Mouse (Mus musculus): Measurements from ENCODE around the gene Aqp1. TPM values are rescaled to one million over a fixed set of nuclear protein-coding genes. Genes with fewer than 3 reads are reported as not detected.

Aqp1 gene
- polyA plus RNA-seq, 1 experiment from 2014 or later, result 7.4 TPM

DNA sequence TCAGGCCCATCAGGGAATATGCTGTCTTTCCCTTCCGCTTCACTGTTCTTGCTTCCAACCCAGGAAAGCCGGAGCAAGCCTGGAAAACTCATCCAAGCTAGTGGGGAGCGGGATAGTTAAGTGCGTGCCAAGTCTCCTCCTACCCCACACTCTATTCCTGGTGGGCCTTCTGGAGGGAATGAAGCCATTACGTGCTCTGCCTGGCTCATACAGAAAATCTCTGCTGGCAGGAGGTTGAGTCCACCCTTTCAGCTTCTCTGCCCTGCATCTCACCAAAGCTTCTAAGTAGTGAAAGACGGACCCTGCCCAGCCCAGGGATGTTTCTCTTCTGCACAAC is 3.5 kb upstream of the Aqp1 start:
- Histone ChIP-seq H3K27ac (replicated peaks) (peak overlapping the region; percentile 25; the same call in 1 of the 2 replicates), H3K9me3 (replicated peaks) (no peaks in the 10 kb centered on the region), H3K4me1 (peaks cover 27% of the 10 kb centered on the region), H3K36me3 (no peaks in the 10 kb centered on the region), H3K4me3 (replicated peaks) (no peak overlapping the region), H3K9ac (replicated peaks) (no peak overlapping the region), H3K27me3 (replicated peaks) (no peaks in the 10 kb centered on the region), H3K4me2 (no peak overlapping the region)
- ATAC-seq (ENCODE audit: low FRiP score), result peak; percentile 31; the same call in 1 of the 2 replicates
- 52% methylated on average over 6 of the region's 6 CpGs for WGBS

DNA sequence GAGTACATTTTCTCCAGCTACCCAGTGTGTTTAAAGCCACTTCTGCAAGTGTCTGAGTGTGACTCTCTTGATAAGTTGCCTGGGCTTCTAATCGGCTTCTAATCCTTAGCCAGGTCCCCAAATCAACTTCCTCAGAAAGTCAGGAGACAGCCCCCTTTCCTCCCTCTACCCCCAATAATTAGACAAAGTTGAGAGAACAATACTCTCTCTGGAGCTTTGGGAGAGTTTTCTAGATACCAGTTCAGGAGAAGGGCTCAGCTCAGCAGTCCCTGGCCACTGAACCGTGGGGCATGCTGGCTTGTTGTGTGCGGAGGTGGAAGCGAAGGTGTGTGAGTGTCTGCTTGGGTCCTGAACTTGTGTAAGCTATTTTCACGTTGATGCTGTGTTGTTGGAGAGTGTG is 1.0 kb downstream of the Aqp1 start:
- no peak overlapping the region for H3K9ac ChIP-seq (replicated peaks)
- no peak overlapping the region for H3K4me2 ChIP-seq
- H3K36me3 ChIP-seq, result no peaks in the 10 kb centered on the region
- no peak overlapping the region for H3K27ac ChIP-seq (replicated peaks)
- H3K27me3 ChIP-seq (replicated peaks), result no peaks in the 10 kb centered on the region
- peaks cover 25% of the 10 kb centered on the region for H3K4me1 ChIP-seq
- WGBS, result 89% methylated on average over 5 of the region's 5 CpGs
- H3K4me3 ChIP-seq (replicated peaks), result no peak overlapping the region
- H3K9me3 ChIP-seq (replicated peaks), result no peaks in the 10 kb centered on the region
- ATAC-seq (ENCODE audit: low FRiP score), result no peak

DNA sequence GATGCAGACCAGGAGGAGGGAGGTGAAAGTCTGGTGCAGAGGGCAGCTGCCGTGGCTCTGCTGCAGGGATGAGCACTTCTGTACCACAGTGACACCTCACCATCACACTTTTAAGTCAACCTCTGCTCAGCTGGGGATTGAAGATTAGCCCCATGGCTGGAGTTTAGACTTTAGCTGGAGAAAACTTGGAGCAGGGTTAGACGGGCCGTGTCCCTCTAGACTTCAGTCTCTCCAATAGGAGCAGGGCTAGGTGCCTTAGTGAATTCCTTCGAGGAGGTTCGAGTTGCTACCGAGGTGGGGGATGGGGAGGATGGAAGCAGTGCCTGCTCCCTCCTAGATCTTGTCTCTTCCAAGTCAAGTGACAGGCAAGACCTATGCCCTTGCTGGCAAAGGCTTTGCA is 1.8 kb downstream of the Aqp1 start:
- WGBS, result 63% methylated on average over 6 of the region's 6 CpGs
- Histone ChIP-seq H3K36me3 (no peaks in the 10 kb centered on the region), H3K9me3 (replicated peaks) (no peaks in the 10 kb centered on the region), H3K27me3 (replicated peaks) (no peaks in the 10 kb centered on the region), H3K27ac (replicated peaks) (no peak overlapping the region), H3K4me1 (peaks cover 17% of the 10 kb centered on the region), H3K9ac (replicated peaks) (no peak overlapping the region), H3K4me3 (replicated peaks) (no peak overlapping the region), H3K4me2 (no peak overlapping the region)
- no peak for ATAC-seq (ENCODE audit: low FRiP score)

DNA sequence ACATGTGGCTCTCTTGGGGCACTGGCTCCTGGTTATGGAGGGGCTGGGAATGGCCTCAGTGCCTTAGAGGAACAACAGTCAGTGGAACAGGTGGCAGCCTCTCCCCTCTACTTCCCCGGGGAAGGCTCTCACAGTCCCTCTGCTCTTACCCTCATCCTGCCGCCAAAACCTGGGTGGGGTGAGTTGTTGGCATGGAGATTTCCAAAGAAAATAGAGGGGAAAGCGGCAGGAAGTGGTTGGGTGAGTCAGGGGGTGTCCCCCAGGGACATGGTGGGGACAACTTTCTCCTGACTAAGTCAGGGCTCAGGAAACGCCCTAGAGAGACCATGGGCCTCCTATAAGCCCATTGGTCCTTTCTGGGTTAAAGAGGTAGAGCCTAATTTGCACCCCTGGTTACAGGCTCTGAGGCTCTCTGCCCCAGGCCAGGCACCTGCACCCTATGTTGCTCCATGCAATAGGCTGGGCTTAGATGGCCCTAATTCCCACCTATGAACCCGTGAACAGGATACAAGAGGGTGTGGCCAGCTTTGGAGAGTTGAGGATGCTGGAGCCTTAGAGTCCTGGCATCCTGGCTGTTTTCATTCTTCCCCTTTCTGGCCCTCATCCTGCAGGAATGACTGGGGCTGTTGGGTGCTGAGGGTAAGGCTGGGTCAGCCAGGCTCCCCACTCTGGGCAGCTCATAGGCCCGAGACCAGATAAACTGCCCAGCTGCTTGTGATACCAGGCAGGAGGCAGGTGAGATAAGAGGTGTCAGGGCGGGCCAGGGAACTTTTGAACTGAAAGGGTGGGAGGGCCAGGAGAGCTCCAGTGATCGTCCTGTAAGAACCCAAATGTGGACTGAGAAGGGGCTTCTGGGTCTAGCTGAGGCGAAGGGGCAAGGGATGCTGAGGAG is 2.9 kb downstream of the Aqp1 start:
- Histone ChIP-seq H3K9ac (replicated peaks) (no peak overlapping the region), H3K4me3 (replicated peaks) (no peak overlapping the region), H3K27ac (replicated peaks) (no peak overlapping the region), H3K36me3 (no peaks in the 10 kb centered on the region), H3K4me2 (no peak overlapping the region), H3K9me3 (replicated peaks) (no peaks in the 10 kb centered on the region), H3K27me3 (replicated peaks) (no peaks in the 10 kb centered on the region), H3K4me1 (peaks cover 16% of the 10 kb centered on the region)
- 82% methylated on average over 9 of the region's 9 CpGs for WGBS
- no peak for ATAC-seq (ENCODE audit: low FRiP score)

DNA sequence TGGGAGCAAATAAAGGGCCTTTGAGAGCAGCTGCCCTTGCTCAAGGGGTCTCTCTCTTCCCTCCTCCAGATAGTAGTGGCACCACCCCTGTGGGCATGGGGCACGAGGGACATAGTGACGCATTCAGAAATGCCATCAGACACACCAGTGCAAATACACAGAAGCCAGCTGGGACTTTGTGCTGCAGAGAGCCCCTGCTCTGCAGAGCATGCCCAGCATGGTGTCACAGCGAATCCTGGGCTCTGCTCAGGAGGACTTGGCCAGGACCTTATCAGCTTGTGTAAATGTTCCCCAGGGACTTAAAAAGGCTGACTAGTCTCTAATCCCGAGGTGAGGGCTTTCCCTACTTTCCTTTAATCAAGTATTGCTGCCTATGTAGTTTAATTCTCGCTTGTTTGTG is 5.5 kb downstream of the Aqp1 start:
- ATAC-seq (ENCODE audit: low FRiP score), result no peak
- Histone ChIP-seq H3K4me1 (peaks cover 8% of the 10 kb centered on the region), H3K4me3 (replicated peaks) (no peak overlapping the region), H3K27ac (replicated peaks) (no peak overlapping the region), H3K9me3 (replicated peaks) (no peaks in the 10 kb centered on the region), H3K27me3 (replicated peaks) (no peaks in the 10 kb centered on the region), H3K4me2 (no peak overlapping the region), H3K9ac (replicated peaks) (no peak overlapping the region), H3K36me3 (no peaks in the 10 kb centered on the region)
- 32% methylated on average over 5 of the region's 5 CpGs for WGBS

DNA sequence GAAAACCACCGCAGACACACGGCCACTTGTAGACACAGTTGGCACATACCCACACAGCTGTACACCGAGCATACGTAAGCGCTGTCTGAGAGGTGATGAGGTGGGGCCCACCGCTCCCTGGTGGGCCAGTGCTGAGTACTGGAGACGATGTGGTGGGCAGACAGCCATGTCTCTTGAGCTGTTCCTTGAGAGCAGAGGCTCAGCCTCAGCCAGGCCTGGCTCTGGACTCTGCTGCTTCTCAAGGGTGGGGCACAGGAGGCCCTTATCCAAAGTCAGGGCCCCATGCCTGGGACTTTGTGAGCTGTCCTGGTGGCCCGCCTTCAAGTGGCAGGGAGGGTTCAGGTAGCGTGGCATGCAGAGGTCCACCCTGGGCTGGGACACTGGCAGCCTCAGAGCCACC is 6.1 kb downstream of the Aqp1 start:
- H3K27me3 ChIP-seq (replicated peaks), result no peaks in the 10 kb centered on the region
- H3K9ac ChIP-seq (replicated peaks), result no peak overlapping the region
- peaks cover 8% of the 10 kb centered on the region for H3K4me1 ChIP-seq
- H3K4me2 ChIP-seq, result no peak overlapping the region
- H3K36me3 ChIP-seq, result no peaks in the 10 kb centered on the region
- no peak for ATAC-seq (ENCODE audit: low FRiP score)
- H3K27ac ChIP-seq (replicated peaks), result no peak overlapping the region
- 70% methylated on average over 9 of the region's 9 CpGs for WGBS
- H3K9me3 ChIP-seq (replicated peaks), result no peaks in the 10 kb centered on the region
- H3K4me3 ChIP-seq (replicated peaks), result no peak overlapping the region

DNA sequence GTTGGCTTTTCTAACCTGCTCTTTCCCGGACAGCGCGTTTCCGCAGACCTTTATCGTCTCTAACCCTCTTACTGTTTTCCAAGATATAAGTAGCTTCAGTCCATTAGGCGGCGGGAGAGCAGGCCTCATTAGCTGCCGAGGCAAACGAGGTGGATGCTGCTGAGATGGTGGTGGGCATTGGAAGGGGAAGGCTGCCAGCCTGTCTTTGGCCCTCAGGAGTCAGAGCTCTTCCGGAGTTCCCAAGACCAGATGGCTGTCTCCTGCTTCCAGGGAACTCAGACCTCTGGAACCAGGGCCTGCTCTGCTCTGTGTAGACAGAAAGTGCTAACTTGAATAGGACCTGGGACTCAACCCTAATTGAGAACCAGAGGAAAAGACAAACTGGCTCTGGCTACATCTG is 7.2 kb downstream of the Aqp1 start:
- no peak overlapping the region for H3K4me2 ChIP-seq
- no peak overlapping the region for H3K4me3 ChIP-seq (replicated peaks)
- no peak overlapping the region for H3K27ac ChIP-seq (replicated peaks)
- no peak for ATAC-seq (ENCODE audit: low FRiP score)
- H3K36me3 ChIP-seq, result no peaks in the 10 kb centered on the region
- H3K9ac ChIP-seq (replicated peaks), result no peak overlapping the region
- 83% methylated on average over 10 of the region's 10 CpGs for WGBS
- no peaks in the 10 kb centered on the region for H3K27me3 ChIP-seq (replicated peaks)
- H3K9me3 ChIP-seq (replicated peaks), result no peaks in the 10 kb centered on the region
- peaks cover 8% of the 10 kb centered on the region for H3K4me1 ChIP-seq

DNA sequence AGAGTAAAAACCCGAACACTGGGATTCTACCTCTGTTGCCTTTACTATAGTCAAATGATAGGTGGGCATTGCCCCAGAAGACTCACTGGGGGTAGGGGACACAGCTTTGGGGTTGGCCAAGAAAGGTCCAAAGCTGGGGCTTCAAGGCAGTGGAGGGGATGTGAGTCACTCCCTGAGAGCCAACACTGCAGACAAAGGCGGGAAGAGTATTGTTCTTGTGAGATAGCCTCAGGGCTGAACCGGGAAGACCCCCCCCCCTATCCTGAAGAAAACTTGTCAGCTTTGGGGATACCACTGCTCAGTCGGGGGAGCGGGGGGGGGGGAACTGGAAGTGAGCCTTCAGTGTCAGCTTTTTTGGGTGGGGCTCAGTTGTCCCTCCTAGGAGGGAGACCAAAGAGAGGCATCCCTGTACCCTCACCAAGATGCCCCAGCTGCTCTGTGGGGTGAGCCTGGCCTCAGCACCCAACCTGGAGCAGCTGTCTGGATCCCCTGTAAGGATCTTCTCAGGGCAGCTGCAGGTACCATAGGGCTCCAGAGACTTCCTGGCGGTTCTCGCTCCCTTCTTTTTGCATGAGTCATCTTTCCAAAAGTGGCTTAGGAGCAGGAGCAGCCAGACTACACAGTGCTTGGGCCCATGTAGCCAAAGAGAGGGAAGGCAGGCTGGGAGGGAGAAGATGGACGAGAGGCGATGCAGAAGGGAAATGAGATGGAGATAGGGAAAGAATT is 8.2 kb downstream of the Aqp1 start:
- Histone ChIP-seq H3K27me3 (replicated peaks) (no peaks in the 10 kb centered on the region), H3K4me3 (replicated peaks) (no peak overlapping the region), H3K9ac (replicated peaks) (no peak overlapping the region), H3K36me3 (no peaks in the 10 kb centered on the region), H3K27ac (replicated peaks) (no peak overlapping the region), H3K4me1 (peaks cover 8% of the 10 kb centered on the region), H3K9me3 (replicated peaks) (no peaks in the 10 kb centered on the region), H3K4me2 (no peak overlapping the region)
- WGBS, result 85% methylated on average over 9 of the region's 9 CpGs
- no peak for ATAC-seq (ENCODE audit: low FRiP score)

DNA sequence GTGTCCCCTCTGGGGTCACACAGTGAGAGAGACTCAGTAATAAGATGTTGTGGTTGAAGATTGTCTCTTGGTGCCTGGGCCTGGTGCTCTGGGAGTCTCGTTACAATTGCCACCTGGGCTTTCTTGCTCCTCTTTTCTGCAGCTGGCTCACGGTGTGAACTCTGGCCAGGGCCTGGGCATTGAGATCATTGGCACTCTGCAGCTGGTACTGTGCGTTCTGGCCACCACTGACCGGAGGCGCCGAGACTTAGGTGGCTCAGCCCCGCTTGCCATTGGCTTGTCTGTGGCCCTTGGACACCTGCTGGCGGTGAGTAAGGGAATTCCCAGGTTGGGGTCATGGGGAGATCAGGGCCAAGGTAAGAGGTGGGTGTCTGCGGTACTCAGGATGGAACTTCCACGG is 9.0 kb downstream of the Aqp1 start:
- H3K4me2 ChIP-seq, result no peak overlapping the region
- no peaks in the 10 kb centered on the region for H3K36me3 ChIP-seq
- peaks cover 8% of the 10 kb centered on the region for H3K4me1 ChIP-seq
- ATAC-seq (ENCODE audit: low FRiP score), result no peak
- no peak overlapping the region for H3K4me3 ChIP-seq (replicated peaks)
- no peaks in the 10 kb centered on the region for H3K9me3 ChIP-seq (replicated peaks)
- H3K27ac ChIP-seq (replicated peaks), result no peak overlapping the region
- H3K27me3 ChIP-seq (replicated peaks), result no peaks in the 10 kb centered on the region
- H3K9ac ChIP-seq (replicated peaks), result no peak overlapping the region
- WGBS, result 92% methylated on average over 10 of the region's 10 CpGs

DNA sequence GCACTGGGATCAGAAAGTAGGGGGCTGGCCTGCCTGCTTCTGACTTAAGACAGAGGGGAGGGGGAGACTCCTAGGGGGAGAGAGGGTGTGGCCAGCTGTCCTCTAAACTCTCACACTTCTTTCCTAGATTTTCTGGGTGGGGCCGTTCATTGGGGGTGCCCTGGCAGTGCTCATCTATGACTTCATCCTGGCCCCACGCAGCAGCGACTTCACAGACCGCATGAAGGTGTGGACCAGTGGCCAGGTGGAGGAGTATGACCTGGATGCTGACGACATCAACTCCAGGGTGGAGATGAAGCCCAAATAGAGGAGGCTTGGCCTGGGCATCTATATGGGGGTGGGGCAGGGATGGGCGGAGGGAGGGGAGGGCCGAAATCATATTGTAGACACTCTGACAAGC is 10.3 kb downstream of the Aqp1 start:
- Histone ChIP-seq H3K4me2 (no peak overlapping the region), H3K4me3 (replicated peaks) (no peak overlapping the region), H3K27me3 (replicated peaks) (no peaks in the 10 kb centered on the region), H3K9ac (replicated peaks) (no peak overlapping the region), H3K36me3 (no peaks in the 10 kb centered on the region), H3K9me3 (replicated peaks) (no peaks in the 10 kb centered on the region), H3K27ac (replicated peaks) (no peak overlapping the region), H3K4me1 (peaks cover 4% of the 10 kb centered on the region)
- WGBS, result 87% methylated on average over 7 of the region's 7 CpGs
- ATAC-seq (ENCODE audit: low FRiP score), result no peak

DNA sequence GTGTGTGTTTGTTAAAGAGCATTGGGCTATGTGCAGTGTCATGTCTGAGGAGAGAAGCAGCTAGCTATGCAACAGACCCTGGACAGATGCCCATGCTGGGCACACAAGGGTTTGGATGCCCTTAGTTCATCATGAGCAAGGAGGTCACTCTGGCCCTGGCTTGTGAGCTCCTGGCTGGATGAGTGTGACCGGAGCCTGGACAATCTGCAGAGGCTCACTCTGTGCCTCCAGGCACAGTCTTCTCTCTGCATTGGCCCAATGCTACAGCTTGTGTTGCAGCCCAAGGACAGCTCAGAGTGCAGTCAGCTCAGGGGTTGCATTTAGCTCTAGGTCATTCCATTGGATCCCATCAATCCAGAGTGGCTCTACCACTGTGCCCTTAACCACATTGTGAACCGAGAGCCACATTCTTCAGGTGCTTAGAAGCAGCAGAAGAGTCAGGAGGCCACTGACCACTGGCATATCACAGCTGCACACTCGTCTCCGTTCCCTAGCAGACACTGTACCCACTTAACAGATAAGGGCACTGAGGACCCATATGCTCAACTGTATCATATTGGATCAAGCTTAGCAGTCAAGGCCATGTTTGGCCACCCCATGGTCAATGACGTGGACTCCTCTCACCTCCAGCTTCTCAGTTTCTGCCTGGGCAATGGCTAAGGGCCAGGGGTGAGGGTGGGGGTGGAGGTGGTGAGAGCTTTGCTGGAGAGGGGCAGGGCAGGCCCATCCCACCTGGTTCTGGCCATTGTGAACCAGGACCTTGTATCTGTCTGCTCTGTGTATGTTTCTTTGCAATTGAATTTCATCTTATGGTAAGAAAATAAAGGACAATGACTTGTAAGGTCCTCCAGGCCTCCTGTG is 11.7 kb downstream of the Aqp1 start:
- no peak for ATAC-seq (ENCODE audit: low FRiP score)
- 90% methylated on average over 5 of the region's 5 CpGs for WGBS
- no peak overlapping the region for H3K27ac ChIP-seq (replicated peaks)
- no peaks in the 10 kb centered on the region for H3K27me3 ChIP-seq (replicated peaks)
- no peaks in the 10 kb centered on the region for H3K4me1 ChIP-seq
- H3K4me3 ChIP-seq (replicated peaks), result no peak overlapping the region
- H3K9me3 ChIP-seq (replicated peaks), result no peaks in the 10 kb centered on the region
- H3K9ac ChIP-seq (replicated peaks), result no peak overlapping the region
- H3K36me3 ChIP-seq, result no peaks in the 10 kb centered on the region
- H3K4me2 ChIP-seq, result no peak overlapping the region
